Mouse (Mus musculus): ENCODE measurements around the gene Ephb2.

Ephb2 gene

GRCm38 (mm10) chr4:136835621-136836386, at the start of gene Ephb2:
Gene Ephb2, minus strand, starts transcription at chr4:136835988.
- peak; percentile 46 for DNase-seq

DNA sequence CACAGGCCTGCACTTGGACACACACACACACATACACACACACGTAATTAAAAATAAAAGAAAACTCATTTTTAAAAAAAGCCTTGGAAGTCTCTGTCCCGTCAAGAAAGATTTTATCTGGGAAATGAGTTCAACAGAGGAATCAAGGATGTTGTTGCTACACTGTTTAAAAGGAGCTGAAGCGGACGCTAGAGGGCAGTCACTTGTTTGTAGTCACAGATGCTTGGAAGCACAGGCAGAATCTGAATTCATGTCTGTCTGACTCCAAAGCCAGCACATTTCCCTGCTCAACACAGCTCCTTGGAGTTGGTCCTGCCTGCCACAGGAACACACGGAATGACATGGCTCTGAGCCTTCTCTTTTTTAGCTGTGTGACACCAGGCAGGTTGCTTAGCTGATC, 42.8 kb upstream of the Ephb2 start:
- peak; percentile 34 for DNase-seq

- DNase-seq, result no peak
Measured at GRCm38 (mm10) chr4:136878171-136878570, 42.4 kb upstream of the Ephb2 start.

DNA sequence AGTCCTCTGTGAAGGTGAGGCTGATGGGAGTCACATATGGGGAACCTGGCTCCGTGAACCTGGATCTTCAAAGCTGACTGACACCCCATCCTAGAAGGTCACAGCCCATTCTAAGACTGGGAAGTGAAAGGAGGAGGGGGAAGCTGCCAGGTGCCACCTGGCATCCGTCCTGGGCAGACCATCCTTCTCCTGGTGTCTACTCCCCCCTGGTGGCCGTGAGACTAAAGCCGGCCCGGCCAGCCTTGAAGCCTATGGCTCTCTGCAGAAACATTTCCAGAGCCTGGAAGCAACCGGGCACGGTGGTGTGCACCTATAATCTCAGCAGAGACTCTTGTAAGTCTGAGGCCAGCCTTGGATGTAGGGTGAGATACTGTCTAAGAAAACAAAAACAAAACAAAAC, 41.2 kb upstream of the Ephb2 start:
- DNase-seq, result no peak

DNA sequence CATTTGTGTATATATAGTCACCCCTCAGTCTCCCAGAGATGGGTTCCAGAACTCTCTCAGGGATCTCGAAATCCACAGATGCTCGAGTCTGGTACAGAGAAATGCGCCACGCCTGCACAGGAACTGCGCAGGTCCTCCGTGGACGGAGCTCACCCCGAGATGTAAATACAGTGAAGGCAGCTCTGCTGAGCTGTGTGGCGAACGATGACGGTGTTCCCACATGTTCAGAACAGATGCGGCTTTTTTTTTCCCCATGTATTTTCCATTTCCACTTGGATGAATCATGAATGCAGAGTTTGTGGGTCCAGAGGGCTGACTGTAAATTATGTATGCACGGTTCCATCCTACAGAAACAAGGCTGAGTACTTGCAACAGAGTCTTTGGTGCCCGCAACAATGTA, 39.2 kb upstream of the Ephb2 start:
- DNase-seq, result no peak

GRCm38 (mm10) chr4:136868371-136868770, 32.6 kb upstream of the Ephb2 start:
- DNase-seq, result no peak

- no peak for DNase-seq
Measured at GRCm38 (mm10) chr4:136867690-136868345, 32.0 kb upstream of the Ephb2 start.

DNA sequence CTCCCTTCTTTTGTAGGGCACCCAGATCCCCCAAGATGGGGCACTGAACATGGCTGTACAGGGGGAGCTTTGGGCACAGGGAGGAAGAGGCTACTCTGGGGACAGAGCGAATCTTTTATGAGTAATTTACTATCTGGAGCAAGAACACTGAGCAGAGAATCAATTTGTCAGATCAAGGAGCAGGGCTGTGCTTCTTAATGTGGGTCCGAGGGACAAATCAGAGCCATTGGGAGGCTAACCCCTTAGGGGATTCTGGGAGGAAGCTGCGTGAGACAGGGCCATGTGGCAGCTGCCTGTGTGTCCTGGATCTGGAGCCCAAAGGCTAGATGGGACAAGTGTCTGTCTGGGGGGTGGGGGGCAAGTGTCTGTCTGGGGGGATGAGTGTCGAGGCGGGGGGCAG, 29.7 kb upstream of the Ephb2 start:
- no peak for DNase-seq

DNA sequence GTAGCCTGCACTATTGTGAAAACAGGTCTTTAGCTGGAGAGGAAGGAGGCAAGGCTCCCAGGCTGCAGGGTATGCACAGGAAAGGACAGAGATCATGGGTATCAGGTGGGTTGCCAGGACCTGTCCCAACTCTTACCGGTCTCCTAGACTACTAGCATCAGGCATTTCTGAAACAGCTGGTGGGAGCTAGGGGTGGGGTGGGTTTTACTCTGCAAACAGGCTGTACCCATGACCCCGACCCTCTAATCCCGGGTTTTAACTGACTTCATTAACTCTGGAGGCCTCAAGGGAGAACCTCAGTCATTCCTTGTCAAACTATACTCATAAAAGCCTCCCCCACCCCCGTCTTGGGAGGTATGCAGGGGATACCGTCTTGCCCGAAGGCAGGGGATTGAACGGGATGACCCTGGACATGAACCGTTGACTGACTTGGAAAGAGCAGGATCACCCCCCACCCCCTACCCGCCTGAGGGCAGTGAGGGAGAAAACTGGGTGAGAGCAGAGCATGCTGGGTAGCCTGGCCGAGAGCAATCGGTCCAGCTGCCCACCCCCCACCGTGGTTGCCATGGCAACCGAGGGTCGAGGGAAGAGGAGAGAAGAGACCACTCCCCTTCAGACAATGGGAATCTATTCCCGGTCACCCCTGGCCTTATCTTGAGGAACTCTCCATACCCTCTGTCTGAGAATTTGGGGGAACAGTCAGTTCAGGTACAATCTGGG, 29.1 kb upstream of the Ephb2 start:
- no peak for DNase-seq

GRCm38 (mm10) chr4:136863517-136863916, 27.7 kb upstream of the Ephb2 start:
- no peak for DNase-seq

- no peak for DNase-seq
Measured at GRCm38 (mm10) chr4:136862411-136862810, 26.6 kb upstream of the Ephb2 start.

DNA sequence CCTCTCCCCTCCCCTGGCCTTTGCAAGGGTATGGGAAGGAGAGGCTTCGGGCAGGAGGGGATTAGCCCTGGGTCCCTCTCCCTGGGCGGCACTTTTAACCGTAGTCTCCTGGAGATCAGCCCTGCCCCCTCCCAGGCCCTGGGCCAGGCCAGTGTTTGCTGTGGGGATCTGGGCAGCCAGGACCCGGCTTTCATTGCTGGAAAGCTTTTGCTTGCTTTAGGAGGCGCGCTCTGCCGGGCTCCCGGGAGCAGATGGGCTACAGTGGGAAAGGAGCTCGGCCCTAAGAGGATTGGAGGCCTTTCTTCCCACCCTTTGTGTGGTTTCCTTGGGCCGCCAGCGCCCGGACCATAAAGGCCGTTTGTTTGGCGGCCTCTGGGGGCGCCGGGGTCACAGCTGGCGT, 26.0 kb upstream of the Ephb2 start:
- no peak for DNase-seq

GRCm38 (mm10) chr4:136860022-136860421, 24.2 kb upstream of the Ephb2 start:
- DNase-seq, result no peak

GRCm38 (mm10) chr4:136855081-136855480, 19.3 kb upstream of the Ephb2 start:
- DNase-seq, result no peak

DNA sequence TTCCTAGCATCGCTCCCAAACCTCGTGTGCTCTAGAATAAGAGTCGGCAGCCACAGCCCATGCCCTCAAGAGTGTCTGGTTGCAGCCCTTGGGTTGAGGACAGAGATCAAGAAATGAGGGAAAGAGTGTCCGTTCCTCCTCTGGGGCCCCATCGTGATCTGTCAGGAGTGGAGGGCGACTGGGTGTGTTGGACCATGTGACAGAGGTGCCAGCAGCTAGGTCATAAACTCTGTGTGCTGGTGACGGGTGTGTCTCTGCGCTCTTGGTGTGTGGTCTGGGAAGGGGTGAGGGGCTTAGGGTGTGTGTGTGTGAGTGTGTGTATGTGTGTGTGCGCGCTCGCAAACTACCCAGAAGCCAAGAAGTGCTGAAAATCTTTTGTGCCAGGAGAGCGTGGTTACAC, 17.2 kb upstream of the Ephb2 start:
- DNase-seq, result no peak

DNA sequence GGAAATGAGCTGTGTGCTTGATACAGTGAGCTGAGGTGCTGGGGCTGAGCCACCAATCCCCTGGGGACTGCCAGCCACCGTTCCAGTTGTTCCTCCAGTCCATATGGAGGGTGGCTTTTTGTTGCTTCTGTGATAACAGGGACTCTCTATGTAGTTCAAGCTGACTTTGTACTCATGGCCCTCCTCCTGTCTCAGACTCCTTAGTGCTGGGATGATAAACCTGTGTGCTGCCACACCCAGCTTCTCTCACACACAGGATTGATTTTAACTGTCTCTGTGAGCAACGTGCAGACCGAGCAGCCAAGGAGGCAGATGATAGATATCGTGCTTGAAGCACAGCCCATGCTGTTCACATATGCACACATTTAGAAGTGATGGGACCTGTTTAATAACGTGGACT, 16.3 kb upstream of the Ephb2 start:
- no peak for DNase-seq

DNA sequence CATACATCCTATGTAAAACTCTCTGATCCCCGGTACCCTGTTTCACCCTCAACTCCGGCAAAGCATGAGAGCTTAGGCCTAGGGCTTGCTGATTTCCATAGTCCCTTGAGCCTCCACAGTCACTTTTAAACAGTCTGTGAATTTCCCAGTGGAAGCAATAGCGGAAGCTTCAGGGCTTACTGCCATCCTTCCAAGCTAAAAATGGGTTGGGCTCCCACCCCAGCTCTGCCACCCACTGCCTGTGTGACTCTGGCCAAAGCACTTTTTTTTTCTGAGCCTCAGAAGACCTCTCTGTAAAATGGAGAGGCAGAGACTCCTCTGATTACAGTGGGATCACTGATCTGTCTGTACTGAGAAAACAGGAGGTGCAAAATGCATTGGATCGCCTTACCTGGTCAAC, 12.8 kb upstream of the Ephb2 start:
- DNase-seq, result no peak

DNA sequence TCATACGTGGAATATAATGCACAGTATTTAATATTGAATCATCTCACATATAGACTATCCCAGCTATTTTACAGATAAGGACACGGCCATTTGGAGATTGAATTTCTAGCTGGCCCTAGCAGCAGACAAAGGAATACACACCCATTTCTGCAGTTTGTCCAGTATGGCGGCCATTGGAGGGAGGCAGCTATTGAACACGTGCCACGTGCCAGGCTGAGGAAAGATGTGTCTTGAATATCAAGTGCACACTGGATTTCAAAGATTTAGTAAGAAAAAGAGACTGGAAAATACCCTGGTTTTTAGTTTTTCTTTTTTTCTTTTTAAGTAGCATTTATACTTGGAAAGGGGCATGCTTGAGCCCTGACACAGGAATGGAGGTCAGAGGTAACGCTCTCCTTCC, 11.4 kb upstream of the Ephb2 start:
- no peak for DNase-seq

DNA sequence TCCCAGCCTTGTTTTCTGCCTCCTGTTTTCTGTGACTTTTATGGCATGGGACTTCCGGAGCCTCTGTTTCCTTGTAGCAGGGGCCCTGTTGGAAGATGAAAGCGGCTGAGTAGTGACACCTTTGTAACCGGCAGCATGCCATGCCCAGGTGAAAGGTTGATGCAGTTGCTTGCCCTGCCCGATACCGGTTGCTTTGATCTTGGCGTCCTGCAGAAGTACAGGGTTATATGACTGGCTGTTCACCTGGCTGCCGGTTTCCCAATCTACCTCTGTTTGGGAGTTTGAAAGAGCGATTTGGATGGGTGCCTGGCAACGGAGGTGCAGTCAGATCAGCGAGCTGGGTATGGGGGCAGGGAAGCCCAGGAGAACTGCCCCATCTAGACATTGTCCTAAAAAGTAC, 7.0 kb upstream of the Ephb2 start:
- no peak for DNase-seq

DNA sequence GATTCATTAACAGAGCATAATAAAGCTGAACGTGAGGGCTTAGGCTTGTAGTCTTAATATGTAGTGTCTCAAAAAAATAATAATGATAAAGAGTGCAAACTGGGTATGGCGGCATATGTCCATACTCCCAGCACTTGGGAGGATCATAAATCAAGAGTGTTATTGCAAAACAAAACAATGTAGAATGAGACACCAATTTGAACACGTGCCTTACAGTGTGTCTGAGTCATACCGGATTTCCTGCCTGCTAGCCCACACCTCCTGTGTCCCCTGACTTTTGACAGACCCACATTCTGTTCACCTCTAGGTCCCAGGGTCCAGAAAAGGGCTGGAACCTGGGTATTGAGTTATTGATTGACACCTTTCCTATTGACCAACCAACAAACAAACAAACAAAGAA, 6.2 kb upstream of the Ephb2 start:
- no peak for DNase-seq

DNA sequence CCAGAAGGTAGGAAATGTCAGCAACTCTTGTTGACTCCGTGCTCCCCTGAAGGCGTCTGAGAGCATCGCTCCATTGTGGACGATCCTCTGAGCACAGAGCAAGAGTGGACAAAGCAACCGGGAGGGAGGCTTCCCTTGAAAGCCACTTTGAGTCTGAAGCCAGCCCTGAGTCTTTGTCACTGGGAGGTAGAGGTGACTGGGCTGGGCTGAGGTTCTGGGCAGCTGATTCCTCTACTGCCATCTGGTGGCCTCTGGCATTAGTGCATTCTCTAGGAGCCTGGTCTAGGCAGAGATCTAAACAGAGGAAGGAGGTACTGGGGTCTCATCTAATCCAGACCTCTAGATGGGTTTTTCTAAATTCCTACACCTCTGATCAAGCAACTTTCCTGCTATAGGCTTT, 5.3 kb upstream of the Ephb2 start:
- DNase-seq, result peak; percentile 83

- no peak for DNase-seq
Measured at GRCm38 (mm10) chr4:136838462-136838861, 2.7 kb upstream of the Ephb2 start.

DNA sequence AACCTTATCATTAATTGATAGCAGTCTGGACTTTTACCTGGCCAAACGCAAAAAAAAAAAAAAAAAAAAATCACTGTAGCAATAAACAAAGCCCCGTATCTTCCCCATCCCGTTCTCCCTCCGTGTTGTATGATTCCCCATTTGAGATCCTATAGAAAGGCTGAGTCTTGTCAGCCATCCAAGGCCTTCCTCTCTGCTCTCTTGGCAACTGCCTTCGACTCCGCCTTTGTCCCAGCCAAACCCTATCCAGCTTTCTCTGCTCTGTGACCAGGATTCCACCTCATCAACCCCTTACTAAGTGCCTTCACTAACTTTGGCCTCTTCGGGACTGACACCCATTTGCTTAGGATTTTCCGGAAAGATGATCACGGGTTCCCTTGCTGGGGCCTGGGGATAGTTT, 2.2 kb upstream of the Ephb2 start:
- DNase-seq, result no peak

DNA sequence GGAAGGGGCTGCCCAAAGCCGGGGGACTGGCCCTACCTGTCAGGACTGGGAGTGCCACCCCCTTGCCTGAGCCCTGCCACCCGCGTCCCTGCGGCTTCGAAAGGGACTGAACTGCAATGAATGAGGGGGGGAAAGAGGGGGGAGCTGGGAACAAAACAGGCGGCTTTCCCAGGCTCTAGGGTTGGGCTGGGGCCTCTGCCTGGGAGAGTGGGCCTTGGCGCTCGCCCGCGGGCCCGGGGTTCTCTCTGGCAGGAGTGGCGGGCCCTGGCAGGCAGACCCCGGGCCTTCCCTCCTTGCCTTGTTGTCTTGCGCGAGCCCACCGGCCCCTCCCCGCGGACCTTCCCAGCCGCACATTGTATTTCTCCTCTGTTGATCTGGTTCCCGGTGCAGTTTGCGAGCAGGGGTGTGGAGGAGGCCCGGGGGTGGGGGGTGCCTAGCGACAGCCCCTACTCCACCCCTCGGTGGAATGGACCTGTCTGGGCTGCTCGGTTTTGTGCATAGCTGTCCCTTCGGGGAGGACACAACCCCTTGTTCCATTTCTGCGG, 671 bp upstream of the Ephb2 start:
- no peak for DNase-seq

All from lung, postnatal 36 days (tissue).